Mouse (Mus musculus): Measurements from ENCODE around the gene Zbp1.

The Zbp1 gene

DNA sequence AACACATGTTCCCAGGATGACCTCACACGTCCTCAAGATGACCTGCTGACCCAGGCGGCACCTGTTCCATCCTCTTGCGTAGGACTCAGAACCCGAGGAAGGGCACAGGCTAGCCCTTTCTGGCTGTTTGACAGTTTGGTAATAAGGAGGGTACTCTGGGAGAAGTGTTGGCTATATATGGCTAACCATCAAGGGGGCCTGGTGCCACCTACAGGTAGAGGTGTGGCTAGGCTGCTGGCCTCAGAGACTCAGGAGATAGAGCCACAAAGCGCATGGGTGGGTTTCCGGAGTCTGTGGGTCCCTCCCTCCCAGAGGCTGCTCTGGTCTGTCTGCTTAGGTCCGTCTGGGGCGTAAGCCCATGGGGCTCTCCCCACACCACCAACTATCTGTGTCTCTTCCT, 28.0 kb upstream of the Zbp1 start:
- no peak for DNase-seq

DNA sequence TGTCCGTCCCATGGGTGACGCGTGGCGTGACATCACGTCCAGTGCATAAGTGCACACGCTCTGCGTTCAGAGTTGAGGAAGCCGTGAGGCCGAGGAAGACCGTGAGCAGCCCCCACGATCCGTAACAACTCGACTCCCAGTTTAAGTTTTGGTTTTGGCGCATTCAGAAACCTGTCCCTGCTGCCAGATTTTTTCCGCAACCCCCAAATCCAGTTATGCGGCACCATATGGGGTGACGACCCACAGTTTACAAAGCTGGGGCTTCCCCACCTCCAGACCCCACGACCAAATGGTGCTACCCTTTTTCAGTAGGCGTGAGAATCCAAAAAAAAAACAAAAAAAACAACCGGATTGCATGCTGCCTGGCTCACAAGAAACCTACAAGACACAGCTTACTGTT, 26.5 kb upstream of the Zbp1 start:
- no peak for DNase-seq

DNA sequence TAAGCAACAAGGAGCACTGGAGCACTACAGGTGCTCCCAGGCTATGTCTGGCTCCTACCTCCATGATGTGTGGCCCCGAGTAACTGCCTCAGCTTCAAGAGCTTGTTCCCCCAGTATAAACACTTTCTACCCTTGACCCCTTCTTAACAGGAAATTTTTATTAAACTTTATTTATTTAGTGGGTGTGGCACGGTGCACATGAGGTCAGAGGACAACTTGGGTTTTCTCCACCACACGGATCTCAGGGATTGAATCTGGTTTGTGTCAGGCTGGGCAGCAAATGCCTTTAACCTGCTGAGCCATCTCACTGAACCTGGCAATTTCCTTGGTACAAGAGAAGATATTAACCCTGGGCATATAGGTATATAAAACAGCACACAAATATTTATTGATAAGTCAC, 25.4 kb upstream of the Zbp1 start:
- no peak for DNase-seq

DNA sequence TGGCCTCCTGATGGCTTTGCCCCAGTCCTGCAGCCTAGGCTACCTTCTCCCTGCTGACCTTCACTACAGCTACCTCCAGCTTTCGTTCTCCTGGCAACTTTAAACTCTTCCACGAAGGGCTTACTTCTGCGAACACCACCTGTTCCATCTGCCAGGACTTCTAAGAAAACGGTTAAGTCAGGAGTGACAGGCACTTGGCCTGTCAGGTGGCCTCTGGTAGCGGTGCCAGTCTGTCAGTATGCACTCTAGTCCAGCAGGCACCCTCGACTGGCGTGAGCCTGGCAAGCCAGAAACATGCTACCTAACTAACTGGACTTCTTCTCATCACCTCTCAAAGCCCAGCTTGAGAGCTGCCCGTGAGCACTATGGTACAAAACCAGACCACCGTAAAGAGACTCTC, 24.9 kb upstream of the Zbp1 start:
- DNase-seq = no peak

DNA sequence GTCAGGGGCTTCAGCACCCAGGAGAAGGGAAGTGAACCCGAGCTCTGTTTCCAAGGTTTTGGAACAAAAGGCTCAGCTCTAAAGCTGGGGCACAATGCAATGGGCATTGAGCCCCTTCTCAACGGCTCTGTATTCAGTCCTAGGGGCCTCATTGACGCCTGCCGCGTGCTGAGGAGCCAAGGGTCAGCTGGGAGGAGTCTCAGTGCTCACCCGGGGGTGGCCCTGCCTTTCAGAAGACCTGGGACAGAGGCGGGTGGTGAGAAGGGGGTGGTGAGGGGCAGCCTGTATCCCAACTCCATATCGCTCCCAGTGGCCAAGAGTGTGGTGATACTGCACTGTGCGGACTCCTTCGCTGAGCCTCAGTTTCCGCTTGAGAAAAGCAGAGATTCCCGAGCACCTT, 24.2 kb upstream of the Zbp1 start:
- no peak for DNase-seq

DNA sequence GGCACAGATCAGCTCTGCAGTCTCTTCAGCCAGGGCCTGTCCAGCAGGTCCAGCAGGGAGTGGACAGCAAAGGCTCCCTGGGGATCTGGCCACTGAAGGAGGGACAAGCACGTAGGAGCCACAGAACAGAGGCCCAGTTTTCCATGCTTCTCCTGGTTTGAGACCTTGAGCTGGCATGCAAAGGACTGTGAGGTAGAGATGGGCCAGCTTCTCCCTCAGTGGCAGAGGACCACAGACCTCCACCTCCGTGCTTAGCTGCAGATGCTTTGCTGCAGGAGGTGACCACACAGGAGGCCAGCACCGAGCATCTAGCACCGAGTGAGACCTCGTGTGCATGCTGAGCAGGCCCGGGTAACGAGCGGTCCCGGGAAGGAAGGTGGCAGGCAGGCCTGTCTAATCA, 22.0 kb upstream of the Zbp1 start:
- DNase-seq = no peak

DNA sequence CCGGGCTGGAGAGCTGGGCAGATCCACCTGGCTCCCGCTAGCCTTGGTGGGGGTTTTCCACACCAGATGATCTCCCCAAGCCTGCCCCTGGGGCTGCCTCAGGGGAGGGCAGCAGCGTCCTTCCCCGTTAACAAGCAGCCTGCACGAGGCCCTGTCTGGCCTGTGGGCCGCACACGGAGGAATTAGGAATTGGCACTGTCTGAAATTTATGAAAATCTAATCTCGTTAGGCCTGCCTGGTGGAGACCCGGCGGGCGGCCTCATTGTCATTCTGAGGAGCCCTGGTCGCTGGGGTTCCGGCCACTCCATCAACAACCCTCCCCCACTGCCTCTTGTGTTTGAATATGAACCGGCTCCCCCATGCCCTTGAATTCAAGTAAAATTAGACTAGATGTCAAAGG, 19.8 kb upstream of the Zbp1 start:
- no peak for DNase-seq

DNA sequence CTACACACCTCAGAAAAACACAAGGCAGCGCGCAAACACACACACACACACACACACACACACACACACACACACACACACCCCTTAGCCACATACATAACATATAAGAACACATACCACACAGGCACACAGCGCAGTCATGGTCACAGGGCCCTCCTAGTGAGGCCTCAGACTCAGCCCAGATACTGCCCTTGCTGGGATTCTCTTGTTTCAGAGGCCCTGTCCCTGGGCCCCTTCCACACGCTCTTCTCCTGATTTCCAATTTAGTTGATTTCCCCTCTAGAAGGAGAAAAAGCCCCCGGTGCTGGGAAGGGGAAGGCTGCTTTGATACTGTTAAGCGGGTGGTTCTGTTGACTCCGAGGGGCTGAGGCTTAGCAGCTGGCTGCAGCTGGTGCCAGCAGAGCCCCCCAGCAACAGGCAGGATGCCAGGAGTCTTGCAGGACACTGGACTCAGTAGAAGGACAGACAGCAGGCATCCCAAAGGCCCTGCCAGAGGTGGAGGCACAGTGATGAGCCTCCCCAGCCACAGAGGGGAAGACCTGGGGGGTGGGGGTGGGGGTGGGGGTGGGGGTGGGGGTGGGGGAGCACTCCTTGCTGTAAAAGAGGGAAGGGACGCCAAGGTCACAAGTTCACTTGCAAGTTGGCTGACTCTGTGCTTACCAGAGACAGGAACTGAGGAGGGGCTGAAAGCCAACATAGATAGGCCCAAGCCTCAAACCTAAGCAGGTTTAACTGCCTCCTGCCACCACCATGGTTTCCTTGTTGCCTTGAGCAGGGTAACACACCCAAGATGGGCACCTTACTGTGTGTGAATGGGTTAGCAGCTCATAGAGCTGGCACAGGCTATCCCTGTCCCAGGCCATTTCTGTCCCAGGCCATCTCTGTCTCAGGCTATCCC, 17.0 kb upstream of the Zbp1 start:
- no peak for DNase-seq

DNA sequence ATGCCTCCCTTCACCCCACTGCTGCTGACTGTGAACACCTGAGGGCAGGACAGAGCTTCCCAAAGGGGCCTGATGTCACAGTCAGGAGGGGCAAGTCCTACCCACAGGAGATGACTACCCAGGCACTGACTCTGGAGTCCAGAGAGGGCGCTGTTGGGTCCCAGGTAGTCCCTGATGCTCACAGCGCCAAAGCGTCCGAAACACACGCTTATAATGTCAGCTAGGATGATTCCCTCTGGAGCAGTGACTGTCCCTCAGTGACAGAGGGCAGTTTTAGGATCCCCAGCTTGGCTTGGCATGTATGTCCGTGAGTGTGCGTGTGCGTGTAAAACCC, 14.0 kb upstream of the Zbp1 start:
- no peak for DNase-seq

DNA sequence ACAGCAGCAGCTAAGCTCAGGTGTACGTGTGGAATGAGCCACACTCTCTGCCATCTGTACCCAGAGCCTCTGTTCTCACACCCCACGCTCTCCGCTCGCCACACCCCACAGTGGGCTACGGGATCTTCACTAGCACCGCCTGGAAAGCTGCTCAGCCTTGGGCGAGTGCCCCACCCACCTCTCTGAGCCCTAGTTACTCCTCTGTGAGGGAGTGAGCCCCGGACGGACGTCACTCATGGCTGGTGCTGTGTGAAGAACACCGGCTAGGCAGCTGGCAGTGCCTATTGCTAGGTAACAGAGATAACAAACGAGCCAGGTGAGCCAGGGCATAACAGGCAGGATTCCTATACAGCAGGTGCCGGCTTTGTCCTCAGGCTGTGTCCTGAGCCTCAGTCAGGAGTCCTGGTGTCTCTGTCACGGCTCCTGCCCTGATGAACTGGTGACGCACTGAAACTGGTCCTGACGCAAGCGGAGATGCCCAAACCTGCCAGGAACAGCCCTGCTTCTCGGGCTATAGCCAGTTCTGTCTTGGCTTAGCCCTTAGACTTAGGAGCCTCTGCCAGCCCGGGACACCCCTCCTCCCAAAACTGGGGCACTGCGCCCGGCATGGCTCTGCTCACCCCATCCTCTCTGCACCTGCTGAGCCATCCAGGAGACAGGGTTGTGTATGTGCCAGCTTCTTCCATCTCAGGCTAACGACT, 13.5 kb upstream of the Zbp1 start:
- no peak for DNase-seq

DNA sequence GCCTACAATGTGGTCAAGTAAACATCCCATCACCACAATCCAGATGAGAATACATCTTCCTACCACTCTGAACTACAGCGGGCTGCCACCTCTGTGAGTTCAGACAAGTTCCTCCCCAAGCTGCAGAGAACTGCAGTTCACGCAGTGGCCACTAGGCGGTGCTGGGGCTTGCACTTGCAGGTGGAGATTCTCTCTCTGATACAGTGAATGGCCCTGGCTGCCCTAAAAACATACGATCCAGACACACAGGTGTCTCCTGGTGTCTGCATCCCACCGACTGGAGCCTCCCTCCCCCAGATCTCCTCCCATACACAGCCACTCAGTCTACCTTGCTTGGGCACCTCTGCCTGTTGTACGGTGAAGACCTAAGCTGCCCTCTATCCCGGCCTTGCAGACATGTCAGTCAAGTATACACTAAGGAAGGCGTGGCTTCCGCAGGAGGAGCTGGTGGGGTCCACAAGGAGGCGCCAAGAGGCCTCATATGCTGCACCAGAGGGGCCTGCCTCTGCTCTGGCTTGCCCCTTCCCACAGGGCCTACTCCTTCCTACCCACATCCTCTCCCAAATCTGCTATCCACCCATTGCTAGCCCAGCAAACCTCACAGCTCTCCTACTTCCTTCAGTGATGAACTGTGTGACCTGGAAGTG, 11.0 kb upstream of the Zbp1 start:
- peak; percentile 85 to 95 for DNase-seq

DNA sequence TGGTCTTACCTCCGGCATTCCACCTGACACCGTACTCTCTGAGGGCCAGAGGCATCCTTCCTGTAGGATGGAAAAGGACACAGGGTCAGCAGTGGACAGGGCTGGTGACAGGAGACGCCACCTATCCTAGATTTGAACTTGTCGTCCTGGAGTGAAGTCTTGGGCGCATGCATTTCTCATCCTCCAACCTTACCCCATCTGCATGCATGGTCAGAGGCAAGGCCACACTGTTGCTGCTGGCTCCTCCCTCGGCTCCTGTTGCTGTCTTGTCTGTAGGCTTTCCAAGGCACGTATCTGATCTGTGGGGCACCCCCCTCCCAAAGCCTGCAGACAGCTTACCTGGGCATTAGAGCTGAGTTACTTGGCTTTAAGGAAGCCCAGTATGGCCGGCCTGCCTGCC, 9.8 kb upstream of the Zbp1 start:
- no peak for DNase-seq

DNA sequence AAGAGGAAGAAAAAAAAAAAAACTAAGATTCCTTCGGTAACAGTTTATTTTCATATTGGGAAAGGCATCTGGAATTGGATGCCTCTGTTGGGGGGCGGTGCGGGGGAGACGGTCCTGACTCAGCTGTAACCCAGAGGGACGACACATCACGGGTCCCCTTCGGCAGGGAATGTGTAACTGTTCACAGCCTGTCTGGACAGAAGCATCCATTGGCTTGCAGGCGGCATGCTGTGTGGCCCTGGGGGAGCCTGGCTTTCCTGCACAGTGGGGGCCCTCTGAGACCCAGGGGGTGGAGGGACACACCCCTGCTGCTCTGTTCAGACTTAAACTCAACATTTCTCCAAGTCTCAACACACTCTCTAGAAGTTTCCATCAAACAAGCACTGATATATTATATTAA, 8.1 kb upstream of the Zbp1 start:
- no peak for DNase-seq

DNA sequence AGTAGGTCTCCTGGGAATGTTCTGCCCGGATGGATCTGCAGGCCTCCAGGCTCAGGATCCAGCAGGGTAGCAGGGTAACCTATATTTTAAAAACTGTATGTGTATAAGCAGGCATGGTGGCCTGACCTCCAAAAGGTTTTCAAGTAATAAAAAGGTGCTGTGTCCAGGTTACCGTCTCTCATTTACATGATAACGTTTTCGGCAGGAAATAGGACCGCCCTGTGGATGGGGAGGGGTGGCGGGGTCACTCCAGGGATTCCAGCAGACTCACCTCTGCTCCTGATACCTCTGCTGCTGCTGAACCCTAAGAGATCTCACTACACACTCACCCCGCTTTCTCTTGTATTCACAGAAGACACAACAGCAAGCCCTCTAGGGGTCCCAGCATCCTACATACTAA, 7.2 kb upstream of the Zbp1 start:
- DNase-seq = no peak

DNA sequence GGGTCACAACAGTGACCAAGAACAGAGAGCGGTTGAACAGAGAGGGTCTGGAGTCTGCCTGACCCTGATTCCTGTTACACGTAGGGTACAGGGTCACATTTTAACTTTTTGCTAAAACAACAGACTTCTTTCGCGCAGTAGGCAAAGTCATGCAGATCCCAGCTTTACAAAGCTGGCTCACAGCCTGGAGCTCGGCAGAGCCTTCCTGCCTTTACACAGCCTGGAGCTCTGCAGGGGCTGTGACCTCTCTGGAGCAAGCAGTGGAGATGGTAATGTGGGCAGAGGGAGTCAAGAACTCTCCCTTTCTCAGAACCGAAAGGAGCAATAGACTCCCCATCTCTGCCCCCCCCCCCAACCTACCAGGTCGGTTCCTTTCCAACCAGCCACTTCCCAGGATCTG, 6.1 kb upstream of the Zbp1 start:
- DNase-seq = no peak

DNA sequence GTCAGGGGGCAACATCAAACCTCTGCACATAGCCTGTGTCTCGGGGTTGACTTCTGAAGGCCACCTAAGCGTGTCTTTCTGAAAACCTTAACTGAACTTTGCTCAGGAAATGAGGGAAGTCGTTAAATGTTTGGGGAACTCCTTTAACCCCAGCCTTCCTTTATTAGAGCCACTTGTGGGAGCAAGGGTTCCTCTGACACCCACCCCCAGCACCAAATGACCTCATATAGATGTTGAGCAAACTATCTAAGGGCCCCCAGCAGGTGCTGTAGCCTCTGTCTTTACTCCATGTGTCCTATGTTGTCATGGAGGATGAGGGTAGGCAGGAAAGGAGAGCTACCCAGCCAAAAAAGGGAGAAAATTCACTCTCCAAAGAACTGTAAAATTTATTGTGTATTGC, 5.4 kb upstream of the Zbp1 start:
- DNase-seq = no peak

DNA sequence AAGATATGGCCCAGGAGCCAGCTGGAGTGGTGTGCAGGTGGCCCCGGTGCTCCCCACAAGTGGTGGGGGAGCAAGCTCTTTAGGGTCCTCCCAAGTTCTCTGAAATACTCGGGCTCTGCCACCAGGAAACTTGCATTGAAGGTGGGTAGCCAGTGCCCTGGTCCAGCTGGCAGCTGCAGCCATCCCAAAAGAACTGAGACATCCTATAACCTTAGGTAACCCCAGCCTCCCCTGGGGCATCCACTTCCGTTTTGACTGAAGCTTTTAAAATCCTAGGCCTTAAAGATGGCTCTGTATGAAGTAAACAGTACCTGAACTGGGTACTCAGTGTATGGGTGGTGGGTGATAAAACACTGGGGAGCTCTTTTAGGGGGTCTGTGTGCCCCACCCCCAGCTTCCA, 4.8 kb upstream of the Zbp1 start:
- DNase-seq = no peak

DNA sequence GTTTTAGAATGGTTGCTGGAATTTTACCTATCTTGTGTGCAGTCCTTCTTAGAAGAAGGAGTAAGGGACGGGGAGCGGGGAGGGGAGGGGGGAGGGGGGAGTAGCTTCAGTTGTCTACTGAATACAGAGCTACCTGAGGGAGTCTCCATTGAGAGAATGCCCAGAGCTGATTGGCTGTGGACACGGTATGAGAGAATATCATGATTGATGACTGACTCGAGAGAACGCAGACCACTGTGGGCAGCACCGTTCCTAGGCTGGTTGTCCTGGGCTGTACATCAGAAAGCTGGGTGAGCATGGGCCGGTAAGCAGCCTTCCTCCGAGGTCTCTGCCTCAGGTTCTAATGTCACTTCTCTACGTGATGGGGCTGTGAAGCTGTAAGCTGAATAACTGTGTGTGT, 2.0 kb upstream of the Zbp1 start:
- DNase-seq = no peak

DNA sequence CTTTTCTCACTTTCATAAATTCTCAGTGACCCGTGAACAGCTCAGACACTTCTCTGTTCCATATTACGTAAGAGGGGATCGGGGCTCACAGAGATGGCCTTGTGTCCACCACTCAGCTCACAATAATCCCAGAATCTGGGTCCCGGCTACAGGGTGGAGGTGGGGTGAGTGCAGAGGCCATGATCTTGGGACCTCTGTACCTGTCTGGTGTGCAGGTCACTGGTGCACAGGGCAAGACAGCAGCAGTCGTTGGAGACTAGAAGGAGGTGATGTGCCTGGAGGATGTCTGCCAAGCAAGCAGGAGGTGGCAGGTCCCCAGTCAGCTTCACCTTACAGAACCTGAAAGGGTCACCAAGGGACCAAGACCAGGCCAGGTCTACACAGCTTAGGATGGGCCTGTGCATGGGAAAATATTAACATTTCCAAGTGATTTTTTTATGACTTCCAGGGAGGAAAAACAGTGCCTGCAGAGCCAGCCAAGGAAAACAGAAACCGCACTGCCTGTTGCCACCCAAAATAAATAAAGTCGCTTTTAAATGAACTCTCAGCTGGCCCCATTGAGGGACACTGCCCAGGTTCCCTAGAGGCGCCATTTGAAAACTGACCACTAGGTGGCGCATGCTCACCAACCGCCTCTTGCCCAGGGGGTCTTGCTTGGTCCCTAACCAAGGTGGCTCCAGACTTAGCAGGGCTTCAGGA, 682 bp upstream of the Zbp1 start:
- DNase-seq = peak in 1 of 2 experiments; percentile 45

DNA sequence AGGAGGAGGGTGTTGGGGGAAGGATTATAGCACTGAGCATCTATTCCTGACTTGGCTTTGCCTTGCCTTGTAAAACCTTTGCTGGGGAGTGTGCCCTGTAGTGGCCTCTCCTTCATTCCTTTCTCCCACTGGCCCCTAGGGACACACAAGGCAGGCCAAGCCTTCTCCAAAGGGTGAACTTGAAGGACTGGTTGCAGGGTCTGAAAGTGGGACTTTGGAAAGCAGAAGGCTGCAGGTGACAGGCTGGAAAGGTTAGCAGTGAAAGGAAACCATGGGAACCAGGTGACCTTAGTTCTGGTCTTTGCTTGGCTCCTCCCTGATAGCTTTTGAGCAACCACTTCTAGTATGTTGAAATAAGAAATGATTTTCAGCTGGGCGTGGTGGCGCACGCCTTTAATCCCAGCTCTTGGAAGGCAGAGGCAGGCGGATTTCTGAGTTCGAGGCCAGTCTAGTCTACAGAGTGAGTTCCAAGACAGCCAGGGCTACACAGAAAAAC, 912 bp downstream of the Zbp1 start:
- no peak for DNase-seq

DNA sequence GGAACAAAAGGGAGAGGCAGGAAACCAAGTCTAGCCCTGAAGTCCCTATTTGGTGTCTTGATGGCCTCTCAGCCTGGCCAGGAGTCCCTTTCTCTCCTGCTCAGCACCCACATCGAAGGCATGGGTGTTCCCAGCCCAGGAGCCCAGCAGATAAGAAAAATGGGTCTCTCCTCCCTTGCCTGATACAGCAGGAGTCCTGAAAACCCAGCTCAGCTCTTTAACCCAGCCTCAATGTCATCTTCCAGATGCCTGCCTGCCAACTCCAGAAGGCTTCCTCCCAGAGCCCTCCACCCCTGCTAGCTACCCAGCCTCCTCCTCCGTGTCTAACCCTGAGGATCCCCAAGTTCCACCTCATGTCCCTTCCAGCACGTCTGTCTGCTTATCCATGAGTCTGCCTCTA, 1.5 kb downstream of the Zbp1 start:
- DNase-seq = peak in 1 of 2 experiments; percentile 1

DNA sequence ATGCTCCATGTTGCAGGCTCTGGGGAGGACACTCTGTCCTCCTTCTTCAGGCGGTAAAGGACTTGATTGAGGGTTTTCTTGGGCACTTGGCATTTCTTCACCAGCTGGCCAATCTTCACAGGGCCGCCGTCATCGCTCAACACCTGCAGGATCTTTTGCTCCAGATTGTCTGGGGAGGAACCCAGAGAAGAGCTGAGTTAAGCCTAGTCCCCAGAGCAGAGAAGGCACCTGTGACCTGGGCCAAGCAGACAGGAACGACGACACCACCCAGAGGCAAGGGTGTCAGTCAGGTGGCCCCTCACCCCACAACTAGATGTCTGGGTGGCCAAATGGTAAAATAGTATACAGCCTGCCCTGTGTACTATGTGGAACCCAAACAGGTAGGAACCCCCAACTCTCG, 1.9 kb downstream of the Zbp1 start:
- peak; percentile 1 to 3 for DNase-seq

DNA sequence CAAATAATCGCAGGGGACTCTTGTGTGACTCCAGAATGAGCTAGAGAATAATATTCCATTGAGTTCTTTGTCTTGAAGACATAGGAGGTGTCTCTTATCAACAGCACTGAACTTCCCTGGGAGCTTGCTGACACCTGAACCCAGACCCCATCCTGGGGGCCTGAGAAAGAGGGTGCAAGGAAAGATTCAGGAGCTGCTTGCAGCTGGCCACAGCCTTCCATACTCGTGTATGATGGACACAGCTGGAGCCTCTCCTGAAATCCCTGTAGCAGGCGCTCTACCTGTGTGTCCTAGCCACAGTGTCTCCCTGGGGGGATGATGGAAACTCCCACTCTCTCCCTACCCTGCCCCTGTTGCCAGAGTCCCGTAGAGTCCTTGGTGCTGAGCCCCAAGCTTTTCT, 6.5 kb downstream of the Zbp1 start:
- DNase-seq = no peak

All from spleen, adult 18-20 months (tissue).